Mouse (Mus musculus): ENCODE measurements around the gene Cdon. TPM values are rescaled to one million over a fixed set of nuclear protein-coding genes. Genes with fewer than 3 reads are reported as not detected.

Cdon gene
- total and polyA plus RNA-seq, 3 experiments: 1.0 to 1.5 TPM; not detected in 1

DNA sequence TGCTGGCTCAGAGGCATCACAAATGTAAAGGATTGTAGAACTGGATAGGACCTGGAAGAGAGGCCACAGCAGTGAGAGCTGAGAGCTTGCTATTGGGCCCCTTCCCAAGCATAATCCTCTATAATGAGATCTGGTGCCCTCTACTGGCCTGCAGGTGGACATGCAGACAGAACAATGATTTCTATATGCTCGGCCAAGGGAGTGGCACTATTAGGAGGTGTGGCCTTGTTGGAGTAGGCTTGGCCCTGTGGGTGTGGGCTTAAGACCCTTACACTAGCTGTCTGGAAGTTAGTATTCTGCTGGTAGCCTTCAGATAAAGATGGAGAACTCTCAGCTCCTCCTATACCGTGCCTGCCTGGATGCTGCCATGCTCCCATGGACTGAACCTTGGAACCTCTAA, 114.2 kb downstream of the Cdon start:
- DNase-seq (ENCODE audit: low read depth, low spot score): peak; percentile 70
- Histone ChIP-seq H3K36me3 (ENCODE audit: control insufficient read depth in 1 of 2, insufficient read depth in 2 of 2, low read length in 2 of 2) (peaks cover 0 to 3% of the 10 kb centered on the region in 2 experiments; a peak in 1 of 4 replicates), H3K4me3 (ENCODE audit: control insufficient read depth in 1 of 2, insufficient read depth in 1 of 2, low read depth in 2 of 2, low read length in 2 of 2) (no peak overlapping the region), H3K9me3 (replicated peaks; ENCODE audit: insufficient read depth, low read length) (no peaks in the 10 kb centered on the region), H3K27me3 (ENCODE audit: control insufficient read depth in 1 of 2, insufficient read depth in 2 of 2, low read length in 2 of 2) (no peaks in the 10 kb centered on the region; a peak in 3 of 4 replicates), H3K27ac (ENCODE audit: control insufficient read depth, low read depth, low read length) (no peak overlapping the region), H3K4me1 (ENCODE audit: control insufficient read depth in 1 of 2, insufficient read depth in 2 of 2, low read length in 2 of 2) (peaks cover 0 to 5% of the 10 kb centered on the region in 2 experiments; a peak in 1 of 4 replicates), H3K9ac (ENCODE audit: control insufficient read depth, low read depth, low read length, poor library complexity, severe bottlenecking) (no peak overlapping the region), H3K79me2 (ENCODE audit: control insufficient read depth, insufficient read depth, low read length, poor library complexity) (no peaks in the 10 kb centered on the region)
- 0 out of 2 replicates have a peak, but pooled peaks have one; percentile 16 for TF ChIP-seq HCFC1 (IDR thresholded peaks at IDR 0.05; ENCODE audit: low read depth, low read length)
- TF ChIP-seq RAD21 (IDR thresholded peaks at IDR 0.05; ENCODE audit: low read depth, low read length): peak; percentile 66
- TF ChIP-seq MYB (IDR thresholded peaks at IDR 0.05; ENCODE audit: low read depth, low read length): no peak
- TF ChIP-seq CTCF (IDR thresholded peaks at IDR 0.05 in 2 of 3, conservative IDR thresholded peaks at IDR 0.05 in 1 of 3; ENCODE audit: control insufficient read depth in 1 of 3, insufficient read depth in 1 of 3, low read depth in 2 of 3, low read length in 3 of 3, poor library complexity in 1 of 3, severe bottlenecking in 1 of 3): peak; percentile 61 to 69 (median 66)
- peak; percentile 55 for TF ChIP-seq ZC3H11A (IDR thresholded peaks at IDR 0.05; ENCODE audit: low read depth, low read length)
- peak; percentile 61 for TF ChIP-seq SMC3 (IDR thresholded peaks at IDR 0.05; ENCODE audit: low read depth, low read length)

DNA sequence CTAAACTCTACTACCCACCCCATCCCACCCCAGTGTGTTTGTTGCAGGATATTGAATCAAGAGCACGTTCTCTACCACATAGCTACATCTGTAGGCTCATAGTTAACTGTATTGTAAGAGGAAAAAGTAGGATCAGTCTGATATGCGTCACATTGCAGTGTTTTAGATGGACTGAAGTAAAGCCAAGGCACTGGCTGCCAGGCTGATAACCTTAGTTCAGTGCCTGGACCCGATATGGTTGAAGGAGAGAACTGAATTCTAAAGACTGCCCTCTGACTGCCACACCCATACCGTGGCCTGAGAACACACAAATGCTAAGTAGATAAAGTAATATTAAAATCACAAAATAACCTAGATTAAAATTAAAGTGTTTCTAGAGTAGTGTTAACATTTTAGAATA, 114.9 kb downstream of the Cdon start:
- H3K79me2 ChIP-seq (ENCODE audit: control insufficient read depth, insufficient read depth, low read length, poor library complexity): no peaks in the 10 kb centered on the region
- H3K27me3 ChIP-seq (ENCODE audit: control insufficient read depth in 1 of 2, insufficient read depth in 2 of 2, low read length in 2 of 2): no peaks in the 10 kb centered on the region; a peak in 2 of 4 replicates
- TF ChIP-seq MAX (IDR thresholded peaks at IDR 0.05; ENCODE audit: low read length): no peak
- TF ChIP-seq JUND (IDR thresholded peaks at IDR 0.05; ENCODE audit: low read depth, low read length): no peak
- TF ChIP-seq TCF12 (IDR thresholded peaks at IDR 0.05; ENCODE audit: low read depth, low read length): no peak
- H3K4me1 ChIP-seq (ENCODE audit: control insufficient read depth in 1 of 2, insufficient read depth in 2 of 2, low read length in 2 of 2): peaks cover 0 to 5% of the 10 kb centered on the region in 2 experiments; a peak in 1 of 4 replicates
- H3K9me3 ChIP-seq (replicated peaks; ENCODE audit: insufficient read depth, low read length): no peaks in the 10 kb centered on the region
- no peak overlapping the region for H3K4me3 ChIP-seq (ENCODE audit: control insufficient read depth in 1 of 2, insufficient read depth in 1 of 2, low read depth in 2 of 2, low read length in 2 of 2)
- peaks cover 0 to 3% of the 10 kb centered on the region in 2 experiments; a peak in 1 of 4 replicates for H3K36me3 ChIP-seq (ENCODE audit: control insufficient read depth in 1 of 2, insufficient read depth in 2 of 2, low read length in 2 of 2)
- DNase-seq (ENCODE audit: low read depth, low spot score): peak; percentile 16
- H3K27ac ChIP-seq (ENCODE audit: control insufficient read depth, low read depth, low read length): no peak overlapping the region
- H3K9ac ChIP-seq (ENCODE audit: control insufficient read depth, low read depth, low read length, poor library complexity, severe bottlenecking): no peak overlapping the region

DNA sequence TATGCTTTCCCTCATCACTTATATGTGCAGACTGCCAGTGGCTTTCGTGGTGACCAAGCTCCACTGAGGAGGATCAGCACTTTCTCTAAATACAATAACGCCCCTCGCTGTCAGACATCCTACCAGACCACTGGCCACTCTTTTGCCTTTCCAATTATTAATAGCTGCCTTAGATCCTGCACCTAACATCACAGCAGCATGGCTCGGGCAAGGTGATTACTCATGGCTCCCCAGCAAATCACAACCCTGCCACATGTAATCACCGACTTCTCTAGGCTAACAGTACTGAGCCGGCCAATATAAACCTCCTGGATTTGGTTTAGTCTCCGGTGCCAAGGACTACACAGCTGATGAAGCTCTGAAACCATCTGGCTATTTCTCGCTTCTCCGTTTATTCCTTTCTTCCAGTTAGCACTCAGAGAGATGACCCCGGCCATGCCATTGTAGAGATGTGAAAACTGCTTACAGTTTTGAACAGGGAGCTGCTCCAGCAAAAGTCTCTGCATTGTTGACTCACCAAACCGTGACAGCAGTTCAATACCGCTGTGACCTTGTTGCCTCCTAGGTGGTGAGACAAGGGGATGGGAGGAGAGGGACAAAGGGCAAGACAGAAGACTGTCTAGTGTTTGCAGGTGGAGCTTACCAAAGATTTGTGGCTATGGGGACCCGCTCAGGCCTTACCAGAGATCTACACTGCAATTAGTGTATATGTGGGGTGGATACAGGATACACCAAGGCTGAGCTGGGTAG, 118.2 kb downstream of the Cdon start:
- Histone ChIP-seq H3K4me3 (ENCODE audit: control insufficient read depth in 1 of 2, insufficient read depth in 1 of 2, low read depth in 2 of 2, low read length in 2 of 2) (no peak overlapping the region), H3K27ac (ENCODE audit: control insufficient read depth, low read depth, low read length) (no peak overlapping the region), H3K9me3 (replicated peaks; ENCODE audit: insufficient read depth, low read length) (no peaks in the 10 kb centered on the region), H3K27me3 (ENCODE audit: control insufficient read depth in 1 of 2, insufficient read depth in 2 of 2, low read length in 2 of 2) (no peaks in the 10 kb centered on the region), H3K36me3 (ENCODE audit: control insufficient read depth in 1 of 2, insufficient read depth in 2 of 2, low read length in 2 of 2) (peaks cover 0 to 3% of the 10 kb centered on the region in 2 experiments; a peak in 1 of 4 replicates), H3K4me1 (ENCODE audit: control insufficient read depth in 1 of 2, insufficient read depth in 2 of 2, low read length in 2 of 2) (peaks cover 0 to 5% of the 10 kb centered on the region in 2 experiments; a peak in 1 of 4 replicates), H3K9ac (ENCODE audit: control insufficient read depth, low read depth, low read length, poor library complexity, severe bottlenecking) (no peak overlapping the region), H3K79me2 (ENCODE audit: control insufficient read depth, insufficient read depth, low read length, poor library complexity) (no peaks in the 10 kb centered on the region)
- TF ChIP-seq POLR2A (IDR thresholded peaks at IDR 0.05; ENCODE audit: control insufficient read depth in 1 of 2, insufficient read depth in 1 of 2, low read depth in 1 of 2, low read length in 2 of 2, poor library complexity in 1 of 2) (no peak), MXI1 (IDR thresholded peaks at IDR 0.05; ENCODE audit: low read depth, low read length) (no peak), MAZ (IDR thresholded peaks at IDR 0.05; ENCODE audit: low read depth, low read length) (no peak), MAFK (IDR thresholded peaks at IDR 0.05; ENCODE audit: borderline replicate concordance, low read depth, low read length) (no peak), CTCF (IDR thresholded peaks at IDR 0.05 in 2 of 3, conservative IDR thresholded peaks at IDR 0.05 in 1 of 3; ENCODE audit: control insufficient read depth in 1 of 3, insufficient read depth in 1 of 3, low read depth in 2 of 3, low read length in 3 of 3, poor library complexity in 1 of 3, severe bottlenecking in 1 of 3) (no peak), UBTF (IDR thresholded peaks at IDR 0.05; ENCODE audit: borderline replicate concordance, insufficient read depth, low read depth, low read length) (no peak), ZNF384 (IDR thresholded peaks at IDR 0.05; ENCODE audit: low read depth, low read length) (no peak), TAL1 (IDR thresholded peaks at IDR 0.05; ENCODE audit: low read length) (no peak), BHLHE40 (IDR thresholded peaks at IDR 0.05; ENCODE audit: borderline replicate concordance, low read depth, low read length) (no peak), MEF2A (IDR thresholded peaks at IDR 0.05; ENCODE audit: extremely low read depth, insufficient replicate concordance, low read depth, low read length, poor library complexity, severe bottlenecking) (no peak), POLR2AphosphoS2 (IDR thresholded peaks at IDR 0.05; ENCODE audit: low read length) (no peak), ETS1 (IDR thresholded peaks at IDR 0.05; ENCODE audit: low read depth, low read length) (no peak), HCFC1 (IDR thresholded peaks at IDR 0.05; ENCODE audit: low read depth, low read length) (no peak), EP300 (IDR thresholded peaks at IDR 0.05; ENCODE audit: low read depth in 1 of 2, low read length in 2 of 2) (no peak), USF1 (IDR thresholded peaks at IDR 0.05; ENCODE audit: low read depth, low read length) (no peak)
- DNase-seq (ENCODE audit: low read depth, low spot score): no peak
